ENCODE assay signal across 8 mouse cellular contexts in genomic region chrX:93289076-93289475, GRCm38 (mm10). TPM values are rescaled to one million over a fixed set of nuclear protein-coding genes. Genes with fewer than 3 reads are reported as not detected.
DNase-seq lines count a peak whose midpoint lies in the region; ATAC-seq and TF ChIP-seq lines count a peak whose summit lies in the region.

No protein-coding gene starts in this region.

- no peaks in the 10 kb centered on the region for H3K9me3 ChIP-seq in heart, embryonic 13.5 days
- no peaks in the 10 kb centered on the region for H3K9me3 ChIP-seq in G1E (replicated peaks)
- no peaks in the 10 kb centered on the region for H3K9me3 ChIP-seq in midbrain, embryonic 10.5 days (replicated peaks)

- H3K27ac ChIP-seq in heart, embryonic 13.5 days (replicated peaks) = no peak overlapping the region
- H3K27ac ChIP-seq in midbrain, embryonic 10.5 days (replicated peaks) = peak overlapping the region; percentile 69

- 8% methylated on average over 37 of the region's 37 CpGs for WGBS in heart, embryonic 13.5 days
- 13% methylated on average over 37 of the region's 37 CpGs for WGBS in midbrain, embryonic 10.5 days

- no peak for TF ChIP-seq CTCF in G1E (IDR thresholded peaks at IDR 0.05; ENCODE audit: low read depth, low read length)

- peak overlapping the region; percentile 76 for H3K4me2 ChIP-seq in heart, embryonic 13.5 days

- intact Hi-C loops in heart, postnatal 36 days (cut with DNase I) = loop anchor here (10.0 kb wide), 1 partner anchor 224 kb away; no protein-coding TSS in a partner anchor

- ATAC-seq in heart, embryonic 13.5 days (ENCODE audit: extremely low read depth, insufficient number of reproducible peaks, low FRiP score, low TSS enrichment) = no peak
- no peak for ATAC-seq in G1E (ENCODE audit: extremely low read depth, insufficient number of reproducible peaks, low FRiP score, poor library complexity, severe bottlenecking)
- peak; percentile 12; the same call in 1 of the 2 replicates for ATAC-seq in granulocyte monocyte progenitor cell, adult 5-6 weeks (replicated peaks; ENCODE audit: poor library complexity, severe bottlenecking)

- DNase-seq in heart, postnatal 36 days = no peak
- no peak for DNase-seq in G1E (ENCODE audit: low spot score)
- peak; percentile 52 for DNase-seq in midbrain, embryonic 10.5 days (ENCODE audit: low spot score)
- DNase-seq in layer of hippocampus, adult 8-10 months (ENCODE audit: low spot score in 2 of 2) = no peak
- no peak for DNase-seq in gastrocnemius, adult 18-20 months (ENCODE audit: low spot score)
- no peak for DNase-seq in right cerebral cortex, postnatal 25 days

- H3K27me3 ChIP-seq in heart, embryonic 13.5 days (replicated peaks) = peaks cover 100% of the 10 kb centered on the region
- peaks cover 75% of the 10 kb centered on the region for H3K27me3 ChIP-seq in G1E (ENCODE audit: insufficient read depth, low read length)
- peaks cover 100% of the 10 kb centered on the region for H3K27me3 ChIP-seq in midbrain, embryonic 10.5 days (ENCODE audit: low read depth, poor library complexity, severe bottlenecking)

- no peaks in the 10 kb centered on the region for H3K36me3 ChIP-seq in heart, embryonic 13.5 days
- H3K36me3 ChIP-seq in G1E (replicated peaks) = no peaks in the 10 kb centered on the region
- H3K36me3 ChIP-seq in midbrain, embryonic 10.5 days = no peaks in the 10 kb centered on the region

- no peak overlapping the region for H3K9ac ChIP-seq in heart, embryonic 13.5 days

- peak overlapping the region; percentile 50 for H3K4me3 ChIP-seq in heart, embryonic 13.5 days
- H3K4me3 ChIP-seq in G1E (ENCODE audit: low read depth, low read length) = peak overlapping the region; percentile 72
- H3K4me3 ChIP-seq in midbrain, embryonic 10.5 days = peak overlapping the region; percentile 54

- peaks cover 10% of the 10 kb centered on the region for H3K4me1 ChIP-seq in heart, embryonic 13.5 days
- H3K4me1 ChIP-seq in G1E (ENCODE audit: insufficient read depth, low read depth, low read length) = peaks cover 35% of the 10 kb centered on the region
- H3K4me1 ChIP-seq in midbrain, embryonic 10.5 days = peaks cover 15% of the 10 kb centered on the region

RNA-seq across cellular contexts. Expression of gene Arx, which starts 2.8 kb away (rescaled TPM):
- not detected in 2 replicates for polyA plus RNA-seq in heart, embryonic 13.5 days (2015; fragmentation: Nextera tagmentation; extraction: Ambion mirVana)
- total RNA-seq in heart, postnatal 36 days (2021) = not detected
- not detected in 2 replicates for total RNA-seq in G1E (2014; fragmentation: Nextera tagmentation)
- total RNA-seq in G1E (2017) = 0.11 TPM in 1 of 2 replicates, not detected in the other
- 0.18 and 0.25 TPM in 2 replicates for polyA plus RNA-seq in G1E (2012)
- not detected in 2 replicates for total RNA-seq in granulocyte monocyte progenitor cell, adult 5-6 weeks (2014; fragmentation: Nextera tagmentation)
- total RNA-seq in granulocyte monocyte progenitor cell, adult 5-6 weeks (2017) = not detected in 2 replicates
- polyA plus RNA-seq in midbrain, embryonic 10.5 days (2016; fragmentation: Nextera tagmentation; extraction: Ambion mirVana) = 7.6 and 9.8 TPM in 2 replicates
- total RNA-seq in layer of hippocampus, adult 8-10 months (2022) = 10 to 100 TPM; 16.2 to 18.8 (median 17.7) TPM
- total RNA-seq in gastrocnemius, adult 18-20 months (2021) = under 1 TPM; 0.09 to 0.14 TPM

Comparison
In these comparisons a context has a peak if more than half of its experiments do, and no peak if none do; other contexts are left out.
1. RNA of gene Arx, which starts 2.8 kb away (total RNA-seq): 16.2 to 18.8 TPM in layer of hippocampus, adult 8-10 months; 0.11 TPM in G1E, 0.09 to 0.14 TPM in gastrocnemius, adult 18-20 months, not detected in heart, postnatal 36 days and not detected in granulocyte monocyte progenitor cell, adult 5-6 weeks; every median in the first group is over 10 times any median in the second.
2. Peak in every context shown above with its lines, with median percentiles within 50 percentile points of each other: H3K4me3 ChIP-seq.